Mouse (Mus musculus) G1E (cell line): ENCODE results near the gene Dcst2.

Experiments used
- CTCF ChIP-seq: IDR thresholded peaks from 2 replicates; pipeline ENCODE4 v1.5.1; 2012; ENCODE audit warnings: low read depth, low read length, inconsistent platforms, mixed read lengths
- GATA1 ChIP-seq: IDR thresholded peaks from 2 replicates; pipeline ENCODE4 v1.6.1; 2012; ENCODE audit warnings: borderline replicate concordance, low read length, inconsistent platforms, mixed read lengths
- GATA2 ChIP-seq: IDR thresholded peaks from 2 replicates; pipeline ENCODE4 v1.6.1; 2012; ENCODE audit warnings: low read depth, low read length, inconsistent platforms, borderline replicate concordance

GRCm38 (mm10) chr3:89332476-89332875, 29.3 kb upstream of the Dcst2 start:
- no peak for TF ChIP-seq CTCF
- TF ChIP-seq GATA2: no peak
- TF ChIP-seq GATA1: no peak
